Mouse (Mus musculus) kidney, adult 8-10 months (tissue): ENCODE results near the gene Fgfr2.

Experiments
- DNase-seq, 2 experiments: peaks; one replicate each; pipeline ENCODE4 v3.0.0; 2022

Gene Fgfr2

GRCm38 (mm10) chr7:132813416-132814088, 309.6 kb downstream of the Fgfr2 start, which contains the start of gene Fam53b:
TSS of gene Fam53b (minus strand) at chr7:132813886.
- DNase-seq: peak; percentile 62 to 73

GRCm38 (mm10) chr7:132812619-132813415, 310.3 kb downstream of the Fgfr2 start:
- DNase-seq: peak in 1 of 2 experiments; percentile 38

GRCm38 (mm10) chr7:132811716-132812618, 311.2 kb downstream of the Fgfr2 start:
- DNase-seq: no peak

GRCm38 (mm10) chr7:132810879-132811278, 312.3 kb downstream of the Fgfr2 start:
- peak; percentile 90 to 93 for DNase-seq

GRCm38 (mm10) chr7:132810368-132810767, 312.8 kb downstream of the Fgfr2 start:
- peak in 1 of 2 experiments; percentile 56 for DNase-seq

GRCm38 (mm10) chr7:132809721-132810120, 313.4 kb downstream of the Fgfr2 start:
- no peak for DNase-seq

- DNase-seq: no peak
These were observed 314.1 kb downstream of the Fgfr2 start for GRCm38 (mm10) chr7:132808841-132809682.

GRCm38 (mm10) chr7:132808051-132808796, 314.9 kb downstream of the Fgfr2 start:
- DNase-seq: no peak

GRCm38 (mm10) chr7:132806926-132807857, 316.0 kb downstream of the Fgfr2 start:
- peak; percentile 78 to 82 for DNase-seq

- no peak for DNase-seq
These were observed 316.9 kb downstream of the Fgfr2 start for GRCm38 (mm10) chr7:132806286-132806685.

- DNase-seq: no peak
These were observed 318.2 kb downstream of the Fgfr2 start for GRCm38 (mm10) chr7:132804951-132805350.

GRCm38 (mm10) chr7:132804461-132804860, 318.7 kb downstream of the Fgfr2 start:
- no peak for DNase-seq

GRCm38 (mm10) chr7:132803962-132804361, 319.2 kb downstream of the Fgfr2 start:
- no peak for DNase-seq

- DNase-seq: no peak
These were observed 319.8 kb downstream of the Fgfr2 start for GRCm38 (mm10) chr7:132803336-132803735.

GRCm38 (mm10) chr7:132802691-132803090, 320.5 kb downstream of the Fgfr2 start:
- DNase-seq: no peak

- DNase-seq: no peak
These were observed 321.1 kb downstream of the Fgfr2 start for GRCm38 (mm10) chr7:132802066-132802465.

- no peak for DNase-seq
These were observed 321.6 kb downstream of the Fgfr2 start for GRCm38 (mm10) chr7:132801509-132801908.

- DNase-seq: peak in 1 of 2 experiments; percentile 71
These were observed 322.3 kb downstream of the Fgfr2 start for GRCm38 (mm10) chr7:132800868-132801267.

- DNase-seq: no peak
These were observed 323.8 kb downstream of the Fgfr2 start for GRCm38 (mm10) chr7:132799119-132800016.
